Mouse (Mus musculus) thymus, adult 2 months (tissue): Measurements from ENCODE around the gene Tk1.

Experiments used
- CTCF ChIP-seq: fragments of 200-500 bp; IDR thresholded peaks from 2 replicates; pipeline ENCODE4 v1.5.1; 2012; ENCODE audit warnings: mild to moderate bottlenecking, control low read depth, low read length, moderate library complexity, borderline replicate concordance; ENCODE audit not compliant: control insufficient read depth, poor library complexity, insufficient read depth; ENCODE audit errors: extremely low read depth
- POLR2A ChIP-seq: fragments of 200-500 bp; IDR thresholded peaks from 2 replicates; pipeline ENCODE4 v1.6.1; 2012; ENCODE audit warnings: mild to moderate bottlenecking, low read length, control low read depth, moderate library complexity; ENCODE audit not compliant: control insufficient read depth, poor library complexity, insufficient read depth; ENCODE audit errors: extremely low read depth

DNA sequence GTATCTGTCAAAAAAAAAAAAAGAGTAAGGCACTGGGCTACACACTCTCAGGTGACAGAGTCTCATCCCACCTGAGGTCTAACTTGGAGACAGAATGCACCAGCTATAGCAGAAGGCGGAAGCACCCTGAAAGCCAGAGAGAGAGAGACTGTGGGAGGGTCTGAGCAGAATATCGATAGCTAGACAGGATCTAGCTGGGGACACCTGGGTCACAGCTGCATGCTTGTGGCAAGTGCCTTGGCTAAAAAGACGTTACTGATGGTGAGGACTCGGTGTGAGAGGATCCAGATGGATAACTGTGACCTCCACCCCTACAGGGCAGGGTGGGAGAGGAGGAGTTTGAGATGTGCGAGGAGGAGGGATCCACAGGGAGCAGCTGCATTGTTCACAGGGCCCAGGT is 28.9 kb downstream of the Tk1 start:
- TF ChIP-seq CTCF (no peak), POLR2A (no peak)
